Mouse (Mus musculus) NIH3T3 (cell line): ENCODE measurements around the gene Sprr2h.

Experiments
- DNase-seq: peaks from one replicate; pipeline ENCODE4 v3.0.0-alpha.2; 2012; ENCODE audit warnings: low read depth

Gene Sprr2h

GRCm38 (mm10) chr3:92385385-92385784 lies at the start of gene Sprr2h:
Gene Sprr2h, plus strand, starts transcription at chr3:92385685.
- DNase-seq: no peak

DNA sequence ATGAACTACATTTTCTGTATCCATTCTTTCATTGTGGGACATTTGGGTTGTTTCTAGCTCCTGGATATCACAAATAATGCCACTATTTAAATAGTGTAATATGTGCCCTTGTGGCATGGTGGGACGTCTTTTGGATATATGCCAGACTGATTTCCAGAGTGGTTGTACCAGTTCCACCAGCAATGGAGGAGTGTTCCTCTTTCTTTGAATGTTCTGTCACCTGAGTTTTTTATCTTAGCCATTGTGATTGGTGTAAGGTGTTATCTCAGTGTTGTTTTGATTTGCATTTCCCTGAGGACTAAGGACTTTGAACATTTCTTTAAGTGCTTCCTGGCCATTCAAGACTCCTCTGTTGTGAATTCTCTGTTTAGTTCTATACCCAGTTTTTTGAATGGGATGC lies 49.2 kb upstream of the Sprr2h start:
- no peak for DNase-seq

- DNase-seq: no peak
Observed at GRCm38 (mm10) chr3:92338840-92339239, 46.6 kb upstream of the Sprr2h start, which contains the start of gene Sprr2d. Gene Sprr2d, plus strand, starts transcription at chr3:92339140.

- no peak for DNase-seq
Observed at GRCm38 (mm10) chr3:92351843-92352242, 33.6 kb upstream of the Sprr2h start, which contains the start of gene Sprr2e. Gene Sprr2e, plus strand, starts transcription at chr3:92352143.

- DNase-seq: no peak
Observed at GRCm38 (mm10) chr3:92361619-92362018, 23.9 kb upstream of the Sprr2h start.

- DNase-seq: no peak
Observed at GRCm38 (mm10) chr3:92364887-92365286, 20.6 kb upstream of the Sprr2h start, which contains the start of gene Sprr2f. Gene Sprr2f, plus strand, starts transcription at chr3:92365187.

DNA sequence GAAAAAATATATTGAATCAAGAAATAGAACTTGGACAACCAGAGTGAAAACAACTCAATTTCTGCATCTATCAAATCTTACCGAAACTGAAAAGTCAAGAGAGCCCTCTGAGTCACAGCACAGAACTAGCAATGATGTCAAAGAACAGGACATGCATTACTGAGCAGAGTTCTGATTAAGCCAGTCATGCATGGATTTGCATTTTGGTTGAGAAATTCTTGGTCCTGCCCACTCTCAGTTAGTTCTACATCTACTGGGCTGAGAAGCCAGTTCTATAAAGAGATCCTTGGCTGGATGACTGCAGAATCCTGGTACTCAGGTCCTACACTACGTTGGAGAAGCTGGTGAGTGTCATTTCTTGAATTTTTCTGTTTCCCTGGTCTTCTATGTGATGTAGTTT lies 11.9 kb upstream of the Sprr2h start:
- DNase-seq: no peak

DNA sequence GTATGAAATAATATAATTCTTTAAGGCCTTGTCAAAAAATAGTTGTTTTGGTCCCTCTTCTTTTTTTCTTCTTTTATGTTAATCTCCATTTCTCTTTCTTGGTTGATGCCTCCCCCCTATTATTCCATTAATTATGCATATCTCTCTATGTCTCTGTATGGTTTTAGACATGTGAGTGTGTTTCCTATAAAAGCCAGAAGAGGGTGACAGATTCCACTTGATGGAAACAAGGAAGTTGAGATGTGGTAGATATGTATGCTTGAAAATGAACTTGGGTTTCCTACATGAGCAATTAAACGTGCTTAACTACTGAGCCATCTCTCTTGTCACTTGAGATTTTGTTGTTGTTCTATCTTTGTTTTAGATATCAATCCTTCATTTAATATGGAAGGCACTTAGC lies 8.8 kb downstream of the Sprr2h start:
- peak; percentile 1 for DNase-seq

- DNase-seq: no peak
Observed at GRCm38 (mm10) chr3:92407691-92408090, 22.2 kb downstream of the Sprr2h start, which contains the start of gene Sprr2i. Gene Sprr2i, plus strand, starts transcription at chr3:92407991.

GRCm38 (mm10) chr3:92417782-92418181 lies 32.3 kb downstream of the Sprr2h start, which contains the start of gene Sprr2j-ps:
Gene Sprr2j-ps, plus strand, starts transcription at chr3:92418082.
- DNase-seq: no peak

- DNase-seq: no peak
Observed at GRCm38 (mm10) chr3:92429323-92429722, 43.8 kb downstream of the Sprr2h start, which contains the start of gene Gm9774. Gene Gm9774, minus strand, starts transcription at chr3:92429423.

GRCm38 (mm10) chr3:92432282-92432681 lies 46.8 kb downstream of the Sprr2h start, which contains the start of gene Sprr2k:
Gene Sprr2k, plus strand, starts transcription at chr3:92432582.
- DNase-seq: no peak
